Mouse (Mus musculus) stomach, postnatal 0 days (tissue): ENCODE measurements around the gene Hdac4. TPM values are rescaled to one million over a fixed set of nuclear protein-coding genes. Genes with fewer than 3 reads are reported as not detected.

Source experiments
- ATAC-seq: fragments of 200-750 bp; cut with Nextera tagmentation; 2 replicates; pipeline ENCODE4 v1.8.0; 2017; ENCODE audit not compliant: low FRiP score, low TSS enrichment
- DNase-seq: peaks from one replicate; pipeline ENCODE4 v3.0.0-alpha.2; 2016; ENCODE audit warnings: low spot score
- H3K27ac ChIP-seq: fragments of 300-500 bp; sonication (generic); replicated peaks from 2 replicates; pipeline ENCODE4 v1.5.1; 2014; ENCODE audit warnings: mild to moderate bottlenecking, control low read depth
- H3K27me3 ChIP-seq: fragments of 300-500 bp; sonication (generic); 2 replicates; pipeline ENCODE4 v1.6.1; 2014; ENCODE audit warnings: low read length; ENCODE audit not compliant: control insufficient read depth, insufficient read depth
- H3K36me3 ChIP-seq: fragments of 300-500 bp; sonication (generic); 2 replicates; pipeline ENCODE4 v1.6.1; 2014; ENCODE audit warnings: low read length, mixed read lengths; ENCODE audit not compliant: control insufficient read depth, insufficient read depth
- H3K4me1 ChIP-seq: fragments of 300-500 bp; sonication (generic); replicated peaks from 2 replicates; pipeline ENCODE4 v1.6.1; 2014; ENCODE audit warnings: antibody characterized with exemption; ENCODE audit not compliant: control insufficient read depth, insufficient read depth
- H3K4me2 ChIP-seq: fragments of 300-500 bp; sonication (generic); replicated peaks from 2 replicates; pipeline ENCODE4 v1.6.1; 2014; ENCODE audit warnings: low read depth, mild to moderate bottlenecking, control low read depth, moderate library complexity
- H3K4me3 ChIP-seq: fragments of 300-500 bp; sonication (generic); 2 replicates; pipeline ENCODE4 v1.5.1; 2014; ENCODE audit warnings: low read depth, low read length, control low read depth
- H3K9ac ChIP-seq: fragments of 300-500 bp; sonication (generic); 2 replicates; pipeline ENCODE4 v1.6.1; 2014; ENCODE audit warnings: mild to moderate bottlenecking, low read length, control low read depth, mixed read lengths
- H3K9me3 ChIP-seq: fragments of 300-500 bp; sonication (generic); 2 replicates; pipeline ENCODE4 v1.6.1; 2016; ENCODE audit warnings: low read length; ENCODE audit not compliant: control insufficient read depth
- CTCF ChIP-seq: IDR thresholded peaks from 2 replicates; pipeline ENCODE4 v1.5.1; 2016; ENCODE audit warnings: antibody characterized with exemption, low read depth, mild to moderate bottlenecking, moderate library complexity
- EP300 ChIP-seq: optimal IDR thresholded peaks from 2 replicates; pipeline ENCODE3; 2016; ENCODE audit warnings: antibody characterized with exemption
- WGBS: fragments of 180-500 bp; shearing (Covaris S2); extraction: QIAGEN DNeasy Blood & Tissue Kit; methylation state at CpG from one replicate; pipeline ENCODE4 v1.1.7; 2014; 5-methylcytosine and 5-hydroxymethylcytosine counted together
- polyA plus RNA-seq: library from polyadenylated mRNA; unstranded; fragments of >200 nt; fragmentation: Nextera tagmentation; extraction: Ambion mirVana; gene quantifications from 2 replicates; pipeline ENCODE4 v1.2.1, GENCODE M21; 2015

Gene Hdac4
- polyA plus RNA-seq, 1 experiment from 2014 or later, result 10.9 TPM

DNA sequence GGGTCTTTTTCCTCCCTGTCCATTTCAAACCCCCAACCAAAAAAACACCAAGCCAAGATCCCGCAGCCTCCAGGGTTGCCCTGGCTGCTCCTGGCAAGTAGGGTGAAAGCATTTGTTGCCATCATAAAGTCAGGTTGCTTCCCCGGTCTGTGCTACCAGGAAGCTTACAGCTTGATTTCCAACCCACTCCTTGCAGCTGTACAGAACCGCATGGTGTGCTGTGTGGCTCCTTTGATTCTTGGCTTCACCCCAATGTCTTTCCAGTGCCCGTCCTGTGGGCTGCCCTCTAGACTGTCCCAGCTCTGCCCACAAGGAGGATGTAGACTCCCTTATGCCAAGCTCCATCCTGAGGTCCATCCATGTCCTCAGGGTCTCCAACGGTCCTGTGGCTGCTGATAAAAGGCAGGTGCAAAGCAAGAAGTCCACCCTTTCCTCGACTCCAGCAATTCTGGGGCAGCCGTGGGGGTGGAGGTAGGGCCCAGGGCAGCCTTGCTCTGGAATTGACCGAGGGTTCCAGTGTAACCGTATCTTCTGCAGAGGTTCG lies 277.2 kb downstream of the Hdac4 start:
- Histone ChIP-seq H3K27me3 (no peaks in the 10 kb centered on the region), H3K4me1 (0 out of 2 replicates have a peak, but pooled peaks cover 6% of the 10 kb centered on the region), H3K9ac (no peak overlapping the region), H3K9me3 (no peaks in the 10 kb centered on the region), H3K4me2 (no peak overlapping the region), H3K27ac (no peak overlapping the region), H3K4me3 (no peak overlapping the region), H3K36me3 (no peaks in the 10 kb centered on the region)
- ATAC-seq (no peak), DNase-seq (no peak)
- no peak for TF ChIP-seq CTCF
- no peak for TF ChIP-seq EP300
- 86% methylated on average over 10 of the region's 10 CpGs for WGBS

DNA sequence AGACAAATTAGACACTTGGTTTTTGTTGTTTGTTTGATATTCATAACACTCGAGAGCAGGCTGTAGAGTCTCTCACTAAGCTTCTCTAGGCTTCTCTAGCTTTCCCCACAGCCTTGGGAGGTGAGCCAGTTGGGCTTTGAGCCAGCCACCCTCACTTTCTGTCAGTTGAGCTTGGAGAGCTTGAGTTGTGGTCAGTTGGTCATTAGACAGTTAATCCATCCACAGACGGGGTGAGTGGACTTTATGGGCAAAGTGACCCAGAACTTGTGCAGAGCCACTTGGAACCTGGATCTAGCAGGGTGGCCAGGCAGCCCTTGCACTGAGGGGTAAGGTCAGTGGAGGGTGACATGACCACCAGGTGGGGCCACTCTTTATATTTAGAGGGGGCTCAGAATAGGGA lies 277.9 kb downstream of the Hdac4 start:
- Histone ChIP-seq H3K9me3 (no peaks in the 10 kb centered on the region), H3K36me3 (no peaks in the 10 kb centered on the region), H3K4me1 (peaks cover 6% of the 10 kb centered on the region; the same call in 1 of the 2 replicates), H3K9ac (no peak overlapping the region), H3K4me2 (no peak overlapping the region), H3K27ac (no peak overlapping the region), H3K27me3 (no peaks in the 10 kb centered on the region), H3K4me3 (no peak overlapping the region)
- 0 out of 2 replicates have a peak, but pooled peaks have one; percentile 14 for TF ChIP-seq CTCF
- TF ChIP-seq EP300, result no peak
- ATAC-seq (no peak), DNase-seq (no peak)
- 44% methylated on average over 2 of the region's 2 CpGs for WGBS

DNA sequence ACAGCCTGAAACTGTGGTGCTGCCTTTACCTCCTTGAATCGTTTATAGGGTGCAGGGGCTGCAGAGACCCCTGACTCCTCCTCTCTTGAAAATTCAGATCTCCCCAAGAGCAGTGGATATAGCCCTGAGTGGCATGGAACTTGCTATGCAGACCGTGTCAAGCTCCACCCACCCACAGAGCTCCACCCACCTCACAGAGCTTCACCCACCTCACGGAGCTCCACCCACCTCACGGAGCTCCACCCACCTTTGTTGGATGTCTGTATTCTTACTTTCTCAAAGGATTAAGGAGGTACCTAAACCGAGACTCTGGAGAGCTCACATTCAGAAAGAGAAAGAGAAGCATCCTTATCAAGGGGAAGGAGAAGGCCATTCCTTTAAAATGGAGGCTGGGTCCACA lies 279.5 kb downstream of the Hdac4 start:
- Histone ChIP-seq H3K4me3 (no peak overlapping the region), H3K4me2 (no peak overlapping the region), H3K27me3 (no peaks in the 10 kb centered on the region), H3K27ac (no peak overlapping the region), H3K36me3 (no peaks in the 10 kb centered on the region), H3K4me1 (peaks cover 3% of the 10 kb centered on the region; the same call in 1 of the 2 replicates), H3K9ac (no peak overlapping the region), H3K9me3 (no peaks in the 10 kb centered on the region)
- DNase-seq, result no peak
- no peak for ATAC-seq
- TF ChIP-seq CTCF (no peak), EP300 (no peak)
- 79% methylated on average over 5 of the region's 5 CpGs for WGBS

DNA sequence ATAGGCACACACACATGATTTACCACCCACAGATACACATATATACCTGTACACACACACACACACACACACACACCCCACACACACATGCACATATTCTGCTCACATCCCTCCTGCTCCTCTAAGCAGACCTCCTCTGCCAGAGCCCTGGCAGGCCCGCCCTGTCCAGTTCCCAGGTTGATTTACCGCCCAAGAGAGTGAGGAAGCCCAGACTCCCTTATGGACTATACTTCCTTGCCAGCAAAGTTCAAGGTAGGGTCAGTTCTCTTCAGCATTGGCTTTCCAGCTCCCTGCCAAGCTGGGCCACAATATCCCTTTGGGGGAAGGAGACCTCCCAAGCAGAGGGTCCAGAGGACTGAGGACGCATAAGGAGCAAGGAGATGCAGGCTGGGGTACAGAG lies 280.9 kb downstream of the Hdac4 start:
- no peaks in the 10 kb centered on the region for H3K27me3 ChIP-seq
- no peak overlapping the region for H3K4me2 ChIP-seq
- no peaks in the 10 kb centered on the region for H3K36me3 ChIP-seq
- no peak for TF ChIP-seq CTCF
- TF ChIP-seq EP300, result no peak
- 46% methylated on average over 3 of the region's 3 CpGs for WGBS
- DNase-seq (no peak), ATAC-seq (peak; percentile 39; the same call in 1 of the 2 replicates)
- no peak overlapping the region for H3K27ac ChIP-seq
- peaks cover 3% of the 10 kb centered on the region; the same call in 1 of the 2 replicates for H3K4me1 ChIP-seq
- no peaks in the 10 kb centered on the region for H3K9me3 ChIP-seq
- H3K9ac ChIP-seq, result no peak overlapping the region
- no peak overlapping the region for H3K4me3 ChIP-seq

DNA sequence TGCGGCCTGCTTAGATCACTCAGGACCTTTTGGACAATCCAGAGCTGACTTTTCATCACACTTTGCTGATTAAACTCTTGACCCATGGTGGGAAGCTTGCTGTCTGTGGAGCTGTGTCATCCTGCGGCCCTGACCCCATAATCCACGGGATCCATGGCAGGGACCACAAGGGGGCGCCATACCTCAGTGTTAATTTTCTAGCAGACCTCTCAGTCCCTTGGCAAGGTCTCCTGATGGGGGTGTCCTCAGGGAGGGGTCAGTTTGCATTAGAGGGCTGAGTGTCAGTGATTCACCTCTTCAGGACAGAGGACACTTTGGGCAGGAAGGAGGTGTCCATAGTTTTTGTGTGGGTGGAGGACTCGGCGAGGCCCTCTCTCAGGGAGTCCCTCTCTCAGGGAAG lies 281.6 kb downstream of the Hdac4 start:
- Histone ChIP-seq H3K27ac (no peak overlapping the region), H3K27me3 (no peaks in the 10 kb centered on the region), H3K9me3 (no peaks in the 10 kb centered on the region), H3K36me3 (no peaks in the 10 kb centered on the region), H3K4me3 (no peak overlapping the region), H3K9ac (no peak overlapping the region), H3K4me2 (no peak overlapping the region), H3K4me1 (peaks cover 3% of the 10 kb centered on the region; the same call in 1 of the 2 replicates)
- 60% methylated on average over 6 of the region's 6 CpGs for WGBS
- no peak; the same call in 1 of the 2 replicates for ATAC-seq
- no peak for TF ChIP-seq EP300
- peak; percentile 74 for TF ChIP-seq CTCF
- peak; percentile 54 for DNase-seq

DNA sequence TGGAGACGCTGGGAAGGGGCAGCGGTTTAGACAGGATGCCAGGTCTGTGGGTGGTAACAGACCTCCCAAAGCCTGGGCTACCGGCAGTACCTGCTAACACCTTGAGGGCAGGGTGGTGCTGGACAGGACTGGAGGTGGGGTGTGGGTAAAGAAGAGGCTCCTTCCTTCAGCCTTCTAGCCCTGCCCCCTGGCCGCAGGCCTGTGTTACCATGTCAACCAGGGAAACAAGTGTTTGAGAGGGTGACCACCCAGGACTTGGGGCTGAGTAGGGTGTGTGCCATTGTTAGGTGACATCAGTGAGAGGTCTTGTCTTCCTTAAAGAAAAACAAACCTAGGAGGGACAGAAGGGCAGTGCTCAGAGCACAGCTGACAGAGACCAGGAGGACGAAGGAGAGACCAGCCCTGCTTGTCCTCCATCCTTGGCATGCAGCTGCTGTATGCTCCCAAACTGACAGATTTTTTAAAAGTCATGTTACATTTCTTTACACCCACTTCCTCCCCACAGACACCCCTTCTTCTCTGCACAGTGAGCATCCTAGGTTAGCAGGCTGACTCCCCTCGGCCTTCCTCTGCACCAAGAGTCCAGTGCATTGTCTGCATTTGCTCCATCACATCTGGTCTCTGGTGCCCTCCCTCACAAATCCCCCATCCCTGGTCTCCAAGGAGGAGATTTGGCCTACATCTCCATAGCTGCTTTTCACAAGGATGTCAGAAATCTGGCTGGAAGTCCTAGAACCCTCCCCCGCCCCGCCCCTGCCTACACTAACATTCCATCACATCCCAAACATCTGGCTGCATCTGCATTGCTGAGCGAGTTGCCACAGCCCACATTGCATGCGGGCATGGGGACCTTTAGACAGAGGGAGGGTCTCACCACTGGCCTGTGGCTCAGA lies 283.0 kb downstream of the Hdac4 start:
- TF ChIP-seq CTCF, result no peak
- TF ChIP-seq EP300, result no peak
- ATAC-seq, result no peak
- H3K4me3 ChIP-seq, result no peak overlapping the region
- no peaks in the 10 kb centered on the region for H3K36me3 ChIP-seq
- H3K27ac ChIP-seq, result no peak overlapping the region
- H3K27me3 ChIP-seq, result no peaks in the 10 kb centered on the region
- H3K4me2 ChIP-seq, result no peak overlapping the region
- DNase-seq, result no peak
- H3K9ac ChIP-seq, result no peak overlapping the region
- no peaks in the 10 kb centered on the region for H3K9me3 ChIP-seq
- peaks cover 3% of the 10 kb centered on the region; the same call in 1 of the 2 replicates for H3K4me1 ChIP-seq
- 41% methylated on average over 10 of the region's 10 CpGs for WGBS
